Mouse (Mus musculus): Measurements from ENCODE around the gene Gjd3. TPM values are rescaled to one million over a fixed set of nuclear protein-coding genes. Genes with fewer than 3 reads are reported as not detected.
A peak's percentile ranks its signal among the peaks of the same experiment; 100 is the strongest.

The Gjd3 gene
- polyA plus RNA-seq, 1 experiment from 2014 or later: 0.24 TPM

GRCm38 (mm10) chr11:98944897-98945604 lies 37.8 kb downstream of the Gjd3 start:
- WGBS: 28% methylated on average over 11 of the region's 11 CpGs
- Histone ChIP-seq H3K9me3 (no peaks in the 10 kb centered on the region), H3K36me3 (replicated peaks) (peaks cover 5% of the 10 kb centered on the region)

GRCm38 (mm10) chr11:98943741-98944461 lies 38.9 kb downstream of the Gjd3 start:
- Histone ChIP-seq H3K27ac (peak overlapping the region; percentile 90), H3K4me3 (peak overlapping the region; percentile 5; the same call in 1 of the 2 replicates), H3K9me3 (no peaks in the 10 kb centered on the region), H3K27me3 (ENCODE audit: poor library complexity, severe bottlenecking) (peaks cover 14% of the 10 kb centered on the region), H3K36me3 (replicated peaks) (0 out of 2 replicates have a peak, but pooled peaks cover 3% of the 10 kb centered on the region), H3K4me1 (peaks cover 81% of the 10 kb centered on the region)
- DNase-seq (ENCODE audit: extremely low spot score, low spot score): no peak
- 35% methylated on average over 14 of the region's 14 CpGs for WGBS

More at GRCm38 (mm10) chr11:98944897-98945604, 37.8 kb downstream of the Gjd3 start:
- Histone ChIP-seq H3K27ac (peak overlapping the region; percentile 90), H3K4me1 (peaks cover 80% of the 10 kb centered on the region), H3K27me3 (ENCODE audit: poor library complexity, severe bottlenecking) (peaks cover 3% of the 10 kb centered on the region), H3K4me3 (peak overlapping the region; percentile 5; the same call in 1 of the 2 replicates)
- no peak for DNase-seq (ENCODE audit: extremely low spot score, low spot score)

GRCm38 (mm10) chr11:98942923-98943641 lies 39.7 kb downstream of the Gjd3 start:
- Histone ChIP-seq H3K4me1 (peaks cover 86% of the 10 kb centered on the region), H3K9me3 (no peaks in the 10 kb centered on the region), H3K27me3 (ENCODE audit: poor library complexity, severe bottlenecking) (peaks cover 22% of the 10 kb centered on the region), H3K27ac (peak overlapping the region; percentile 90), H3K36me3 (replicated peaks) (0 out of 2 replicates have a peak, but pooled peaks cover 3% of the 10 kb centered on the region), H3K4me3 (peak overlapping the region; percentile 82)
- WGBS: 80% methylated on average over 8 of the region's 8 CpGs
- no peak for DNase-seq (ENCODE audit: extremely low spot score, low spot score)

GRCm38 (mm10) chr11:98942555-98942922 lies 40.3 kb downstream of the Gjd3 start:
- 70% methylated on average over 3 of the region's 3 CpGs for WGBS
- Histone ChIP-seq H3K36me3 (replicated peaks) (0 out of 2 replicates have a peak, but pooled peaks cover 3% of the 10 kb centered on the region), H3K4me3 (peak overlapping the region; percentile 82), H3K9me3 (no peaks in the 10 kb centered on the region), H3K27ac (peak overlapping the region; percentile 90), H3K4me1 (peaks cover 91% of the 10 kb centered on the region), H3K27me3 (ENCODE audit: poor library complexity, severe bottlenecking) (peaks cover 22% of the 10 kb centered on the region)
- no peak for DNase-seq (ENCODE audit: extremely low spot score, low spot score)

GRCm38 (mm10) chr11:98941826-98942550 lies 40.8 kb downstream of the Gjd3 start:
- WGBS: 7% methylated on average over 15 of the region's 15 CpGs
- peak overlapping the region; percentile 82 for H3K4me3 ChIP-seq
- DNase-seq (ENCODE audit: extremely low spot score, low spot score): peak; percentile 88
- no peaks in the 10 kb centered on the region for H3K9me3 ChIP-seq
- peaks cover 93% of the 10 kb centered on the region for H3K4me1 ChIP-seq
- no peaks in the 10 kb centered on the region for H3K36me3 ChIP-seq (replicated peaks)
- peak overlapping the region; percentile 90 for H3K27ac ChIP-seq
- peaks cover 23% of the 10 kb centered on the region for H3K27me3 ChIP-seq (ENCODE audit: poor library complexity, severe bottlenecking)

GRCm38 (mm10) chr11:98941341-98941825 lies 41.4 kb downstream of the Gjd3 start:
- H3K9me3 ChIP-seq: no peaks in the 10 kb centered on the region
- peaks cover 98% of the 10 kb centered on the region for H3K4me1 ChIP-seq
- peaks cover 29% of the 10 kb centered on the region for H3K27me3 ChIP-seq (ENCODE audit: poor library complexity, severe bottlenecking)
- 9% methylated on average over 12 of the region's 12 CpGs for WGBS
- H3K27ac ChIP-seq: peak overlapping the region; percentile 90
- peak overlapping the region; percentile 82 for H3K4me3 ChIP-seq
- no peak for DNase-seq (ENCODE audit: extremely low spot score, low spot score)
- H3K36me3 ChIP-seq (replicated peaks): no peaks in the 10 kb centered on the region

- peak overlapping the region; percentile 90 for H3K27ac ChIP-seq
- no peak for DNase-seq (ENCODE audit: extremely low spot score, low spot score)
Observed at GRCm38 (mm10) chr11:98940776-98941175, 42.0 kb downstream of the Gjd3 start.

GRCm38 (mm10) chr11:98939953-98940641 lies 42.7 kb downstream of the Gjd3 start:
- peaks cover 100% of the 10 kb centered on the region for H3K4me1 ChIP-seq
- WGBS: 53% methylated on average over 11 of the region's 11 CpGs
- peaks cover 42% of the 10 kb centered on the region for H3K27me3 ChIP-seq (ENCODE audit: poor library complexity, severe bottlenecking)
- H3K4me3 ChIP-seq: peak overlapping the region; percentile 82
- no peak for DNase-seq (ENCODE audit: extremely low spot score, low spot score)
- H3K27ac ChIP-seq: peak overlapping the region; percentile 90
- H3K36me3 ChIP-seq (replicated peaks): peaks cover 3% of the 10 kb centered on the region
- no peaks in the 10 kb centered on the region for H3K9me3 ChIP-seq

More at GRCm38 (mm10) chr11:98940776-98941175, 42.0 kb downstream of the Gjd3 start:
- H3K4me3 ChIP-seq: peak overlapping the region; percentile 82
- 35% methylated on average over 3 of the region's 3 CpGs for WGBS
- H3K27me3 ChIP-seq (ENCODE audit: poor library complexity, severe bottlenecking): peaks cover 35% of the 10 kb centered on the region
- H3K9me3 ChIP-seq: no peaks in the 10 kb centered on the region
- no peaks in the 10 kb centered on the region for H3K36me3 ChIP-seq (replicated peaks)
- peaks cover 100% of the 10 kb centered on the region for H3K4me1 ChIP-seq

GRCm38 (mm10) chr11:98939084-98939952 lies 43.5 kb downstream of the Gjd3 start:
- 58% methylated on average over 15 of the region's 15 CpGs for WGBS
- Histone ChIP-seq H3K4me3 (peak overlapping the region; percentile 82), H3K27ac (peak overlapping the region; percentile 51; the same call in 1 of the 2 replicates), H3K4me1 (peaks cover 94% of the 10 kb centered on the region), H3K27me3 (ENCODE audit: poor library complexity, severe bottlenecking) (peaks cover 50% of the 10 kb centered on the region), H3K36me3 (replicated peaks) (peaks cover 5% of the 10 kb centered on the region), H3K9me3 (no peaks in the 10 kb centered on the region)
- DNase-seq (ENCODE audit: extremely low spot score, low spot score): no peak

GRCm38 (mm10) chr11:98938701-98939083 lies 44.1 kb downstream of the Gjd3 start:
- DNase-seq (ENCODE audit: extremely low spot score, low spot score): no peak
- peak overlapping the region; percentile 90 for H3K27ac ChIP-seq
- peaks cover 5% of the 10 kb centered on the region for H3K36me3 ChIP-seq (replicated peaks)
- peak overlapping the region; percentile 82 for H3K4me3 ChIP-seq
- peaks cover 88% of the 10 kb centered on the region for H3K4me1 ChIP-seq
- no peaks in the 10 kb centered on the region for H3K9me3 ChIP-seq
- H3K27me3 ChIP-seq (ENCODE audit: poor library complexity, severe bottlenecking): peaks cover 54% of the 10 kb centered on the region
- 47% methylated on average over 7 of the region's 7 CpGs for WGBS
